Mouse (Mus musculus): ENCODE data around the gene Ceacam18.

GRCm38 (mm10) chr7:43622927-43623326 is 11.6 kb upstream of the Ceacam18 start:
- TF ChIP-seq CTCF (IDR thresholded peaks at IDR 0.05; ENCODE audit: insufficient read depth, low read length) (no peak), POLR2A (IDR thresholded peaks at IDR 0.05; ENCODE audit: borderline replicate concordance, extremely low read depth, low read depth, low read length) (no peak)
